Mouse (Mus musculus) liver, adult 2 months (tissue): Measurements from ENCODE around the gene CK137956. TPM values are rescaled to one million over a fixed set of nuclear protein-coding genes. Genes with fewer than 3 reads are reported as not detected.

Experiments
- DNase-seq: peaks from one replicate; pipeline ENCODE4 v3.0.0-alpha.2; 2011; ENCODE audit warnings: low read depth, low spot score; ENCODE audit errors: extremely low read depth
- H3K27ac ChIP-seq: fragments of 200-500 bp; replicated peaks from 2 replicates; pipeline ENCODE4 v1.5.1; 2012; ENCODE audit warnings: low read depth, mild to moderate bottlenecking, control low read depth, inconsistent platforms, low read length; ENCODE audit not compliant: insufficient read depth
- H3K27me3 ChIP-seq: fragments of 200-500 bp; 2 replicates; pipeline ENCODE4 v1.6.1; 2012; ENCODE audit warnings: mild to moderate bottlenecking, moderate library complexity, low read length, inconsistent platforms; ENCODE audit not compliant: control insufficient read depth, insufficient read depth
- H3K36me3 ChIP-seq: fragments of 200-500 bp; 2 replicates; pipeline ENCODE4 v1.6.1; 2012; ENCODE audit warnings: low read length, inconsistent platforms; ENCODE audit not compliant: control insufficient read depth, insufficient read depth
- H3K4me1 ChIP-seq: fragments of 200-500 bp; 2 replicates; pipeline ENCODE4 v1.6.1; 2011; ENCODE audit warnings: low read length; ENCODE audit not compliant: control insufficient read depth, insufficient read depth
- H3K4me3 ChIP-seq: fragments of 200-500 bp; 2 replicates; pipeline ENCODE4 v1.5.1; 2011; ENCODE audit warnings: low read depth, mild to moderate bottlenecking, control low read depth, low read length, moderate library complexity; ENCODE audit not compliant: insufficient read depth
- H3K79me2 ChIP-seq: fragments of 200-500 bp; 2 replicates; pipeline ENCODE4 v1.6.1; 2012; ENCODE audit warnings: inconsistent platforms, mild to moderate bottlenecking, low read length, moderate library complexity; ENCODE audit not compliant: control insufficient read depth, insufficient read depth
- H3K9ac ChIP-seq: fragments of 200-500 bp; 2 replicates; pipeline ENCODE4 v1.6.1; 2012; ENCODE audit warnings: low read depth, mild to moderate bottlenecking, control low read depth, inconsistent platforms, low read length
- CTCF ChIP-seq: fragments of 200-500 bp; IDR thresholded peaks from 2 replicates; pipeline ENCODE4 v1.5.1; 2011; ENCODE audit warnings: low read depth, low read length, control low read depth
- POLR2A ChIP-seq: fragments of 200-500 bp; IDR thresholded peaks from 2 replicates; pipeline ENCODE4 v1.6.1; 2011; ENCODE audit warnings: low read length, control low read depth; ENCODE audit not compliant: insufficient read depth; ENCODE audit errors: extremely low read depth
- WGBS: fragments of 180-500 bp; shearing (Covaris S2); methylation state at CpG from one replicate; pipeline ENCODE4 v1.1.7; 2018; 5-methylcytosine and 5-hydroxymethylcytosine counted together
- polyA plus RNA-seq: library from polyadenylated mRNA; depleted of rRNA; stranded (reverse); fragments of >200 nt; gene quantifications from 2 replicates; pipeline ENCODE4 v1.2.3, GENCODE M21; 2012
- total RNA-seq: library from RNA; depleted of rRNA; stranded (reverse); fragments of >200 nt; gene quantifications from 2 replicates; pipeline ENCODE4 v1.2.3, GENCODE M21; 2014

Gene CK137956
- total and polyA plus RNA-seq, 2 experiments: not detected

DNA sequence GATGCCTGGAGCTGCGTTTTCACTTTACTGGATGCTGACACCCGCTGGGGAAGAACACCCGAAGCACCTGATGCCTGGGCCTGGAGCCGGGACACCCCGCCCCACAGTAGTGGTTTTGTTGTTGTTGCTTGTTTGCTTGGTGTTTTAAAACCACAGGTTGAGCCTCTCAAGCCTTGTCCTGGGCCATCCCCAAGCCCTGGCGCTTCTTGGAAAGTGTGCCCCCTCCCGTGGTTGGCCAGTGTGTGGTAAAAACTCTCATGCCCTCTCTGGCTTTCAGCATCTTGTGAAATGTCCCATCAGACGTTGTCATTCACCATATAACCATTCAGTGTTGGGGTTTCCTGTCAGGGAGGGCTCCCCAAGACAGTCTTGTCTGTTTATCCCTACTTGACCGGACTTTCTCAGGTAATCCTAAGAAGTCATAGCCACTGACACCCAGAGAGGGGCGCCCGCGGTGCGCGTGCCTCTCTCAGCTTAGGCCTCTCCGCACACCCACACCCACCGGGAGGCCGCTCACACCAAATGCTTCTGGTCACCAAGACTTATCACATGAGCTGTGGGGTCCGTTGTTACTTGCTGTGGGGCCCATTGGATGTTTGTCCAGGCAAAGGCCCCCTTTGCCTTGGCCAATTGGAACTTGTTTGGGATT lies 18.7 kb upstream of the CK137956 start:
- DNase-seq: no peak
- TF ChIP-seq CTCF (no peak), POLR2A (no peak)
- WGBS: 12% methylated on average over 18 of the region's 18 CpGs
- Histone ChIP-seq H3K79me2 (no peaks in the 10 kb centered on the region), H3K4me1 (no peaks in the 10 kb centered on the region), H3K36me3 (no peaks in the 10 kb centered on the region), H3K9ac (no peak overlapping the region), H3K27me3 (peaks cover 19% of the 10 kb centered on the region), H3K4me3 (no peak overlapping the region), H3K27ac (no peak overlapping the region)

DNA sequence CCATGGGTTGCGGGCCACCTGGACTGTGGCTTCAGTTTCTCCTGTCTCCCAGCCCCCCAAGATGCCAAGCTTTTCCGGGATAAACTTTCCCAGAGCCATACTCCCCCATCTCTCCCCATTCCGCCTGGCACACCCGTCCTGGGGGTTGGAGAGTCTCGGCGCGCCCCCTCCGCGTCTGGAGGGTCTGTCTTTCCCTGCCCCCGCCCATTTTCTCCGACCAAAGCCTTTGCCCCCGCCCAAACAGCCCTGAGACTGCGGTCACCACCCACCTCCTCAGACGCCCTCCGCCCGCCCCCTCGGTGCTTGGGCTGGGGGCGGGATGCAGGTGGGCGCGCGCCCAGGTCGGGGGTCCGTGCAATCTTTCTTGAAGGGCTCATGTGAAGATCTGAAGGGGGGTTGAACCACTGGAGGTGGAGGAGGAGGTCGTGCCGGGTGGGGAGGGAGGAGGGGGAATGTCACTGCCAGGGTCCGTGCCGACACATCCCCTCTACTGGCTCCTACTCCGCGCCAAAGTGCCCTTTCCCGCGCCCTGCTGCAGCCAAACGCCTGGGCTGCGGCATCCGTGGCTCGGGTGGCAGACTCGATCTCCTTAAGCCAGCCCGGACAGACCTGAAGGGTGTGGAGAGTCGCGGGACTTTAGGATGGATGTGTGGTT lies 17.9 kb upstream of the CK137956 start:
- no peaks in the 10 kb centered on the region for H3K4me1 ChIP-seq
- 4% methylated on average over 38 of the region's 39 CpGs for WGBS
- no peaks in the 10 kb centered on the region for H3K79me2 ChIP-seq
- no peak overlapping the region for H3K9ac ChIP-seq
- no peak overlapping the region for H3K4me3 ChIP-seq
- no peaks in the 10 kb centered on the region for H3K36me3 ChIP-seq
- H3K27me3 ChIP-seq: peaks cover 19% of the 10 kb centered on the region
- TF ChIP-seq CTCF: no peak
- TF ChIP-seq POLR2A: no peak
- no peak for DNase-seq
- H3K27ac ChIP-seq: no peak overlapping the region

DNA sequence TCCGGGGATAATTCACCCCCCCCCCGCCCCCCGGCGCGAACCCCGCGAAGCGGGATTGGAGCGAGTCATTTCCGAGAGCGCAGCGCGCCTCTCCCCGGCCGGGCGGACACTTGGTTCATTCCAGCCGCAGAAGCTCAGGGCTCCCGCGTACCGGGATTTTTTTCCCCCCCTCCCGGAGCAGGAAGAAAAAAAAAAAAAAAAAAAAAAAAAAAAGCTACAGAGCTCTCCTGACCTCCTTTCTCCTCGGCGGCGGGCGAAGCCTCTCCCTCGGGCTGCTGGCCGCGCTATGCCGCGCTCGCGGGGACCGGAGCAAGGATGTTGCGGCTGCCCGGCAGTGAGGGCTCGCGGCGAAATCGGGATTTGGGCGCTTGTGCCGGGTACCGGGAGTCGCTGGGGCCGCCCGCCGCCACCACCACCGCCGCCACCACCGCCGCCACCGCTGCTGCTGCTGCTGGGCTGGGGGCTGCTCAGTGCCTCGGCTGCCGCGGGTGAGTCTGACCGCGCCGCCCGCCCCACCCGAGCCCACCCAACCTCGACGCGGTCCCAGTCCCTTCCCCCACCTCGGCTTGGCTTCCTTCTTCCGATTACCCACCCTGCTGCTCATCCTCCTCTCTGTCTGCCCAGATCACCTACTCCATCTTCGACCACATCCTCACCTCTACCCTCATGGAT lies 17.2 kb upstream of the CK137956 start, which contains the start of gene Csmd2:
TSS of gene Csmd2 (plus strand) at position 74 of the 672 bp plus-strand sequence.
- no peak for TF ChIP-seq CTCF
- no peak for TF ChIP-seq POLR2A
- DNase-seq: no peak
- Histone ChIP-seq H3K79me2 (no peaks in the 10 kb centered on the region), H3K27me3 (peaks cover 19% of the 10 kb centered on the region), H3K36me3 (no peaks in the 10 kb centered on the region), H3K9ac (no peak within 1 kb of the TSS), H3K27ac (no peak within 1 kb of the TSS), H3K4me1 (no peaks in the 10 kb centered on the region), H3K4me3 (no peak within 1 kb of the TSS)
- under 1% methylated on average over 55 of the region's 65 CpGs for WGBS

DNA sequence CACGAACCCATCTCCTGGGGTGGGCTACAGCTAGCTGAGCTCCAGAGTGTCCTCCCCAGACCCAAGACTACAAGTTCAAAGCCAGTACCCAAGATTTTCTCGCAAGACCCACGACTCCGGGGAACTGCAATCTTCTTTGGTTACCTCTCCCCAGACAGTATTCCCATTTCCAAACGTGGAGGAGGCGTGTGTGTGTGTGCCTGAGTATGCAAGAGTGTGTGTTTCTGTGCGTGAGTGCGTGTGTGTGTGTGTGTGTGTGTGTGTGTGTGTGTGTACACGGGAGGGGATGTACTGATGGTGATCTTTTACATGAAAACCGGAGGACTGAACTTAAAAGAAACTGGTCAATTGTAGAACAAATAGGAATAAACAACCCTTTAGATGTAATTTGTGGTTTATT lies 16.5 kb upstream of the CK137956 start:
- Histone ChIP-seq H3K36me3 (no peaks in the 10 kb centered on the region), H3K79me2 (no peaks in the 10 kb centered on the region), H3K4me1 (no peaks in the 10 kb centered on the region), H3K9ac (no peak overlapping the region), H3K27me3 (peaks cover 19% of the 10 kb centered on the region), H3K4me3 (no peak overlapping the region), H3K27ac (no peak overlapping the region)
- no peak for DNase-seq
- 12% methylated on average over 10 of the region's 10 CpGs for WGBS
- no peak for TF ChIP-seq POLR2A
- no peak for TF ChIP-seq CTCF

DNA sequence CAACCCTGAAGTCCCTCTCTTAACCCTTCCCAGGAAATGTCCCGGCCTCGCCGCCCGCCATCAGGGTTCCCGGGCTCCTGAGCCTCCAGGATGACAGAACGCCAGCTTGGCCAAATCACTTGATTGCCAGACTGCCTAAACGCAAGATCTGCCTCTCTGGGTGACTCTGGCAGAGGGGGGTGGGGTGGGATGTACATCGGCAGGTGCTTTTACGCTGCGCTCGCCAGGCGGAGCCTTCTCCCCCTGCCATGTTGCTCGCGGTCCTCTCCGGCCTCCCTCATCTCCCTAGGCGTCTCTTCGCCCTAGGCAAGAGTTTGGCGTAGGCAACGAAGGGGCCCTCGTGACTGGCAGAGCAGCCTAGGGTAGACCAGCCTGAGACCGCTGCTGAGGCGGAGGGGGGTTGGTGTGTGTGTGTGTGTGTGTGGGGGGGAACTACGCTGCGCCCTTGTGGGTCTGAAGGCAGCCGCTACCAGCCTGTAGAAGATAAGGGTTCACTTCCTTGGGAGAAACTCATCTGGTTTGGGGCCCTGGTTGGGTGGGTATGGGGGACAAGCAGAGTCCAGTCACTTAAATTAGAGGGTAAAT lies 15.8 kb upstream of the CK137956 start:
- Histone ChIP-seq H3K27ac (no peak overlapping the region), H3K4me3 (no peak overlapping the region), H3K79me2 (no peaks in the 10 kb centered on the region), H3K36me3 (no peaks in the 10 kb centered on the region), H3K9ac (no peak overlapping the region), H3K4me1 (no peaks in the 10 kb centered on the region), H3K27me3 (peaks cover 19% of the 10 kb centered on the region)
- DNase-seq: no peak
- TF ChIP-seq CTCF: no peak
- WGBS: 6% methylated on average over 25 of the region's 25 CpGs

DNA sequence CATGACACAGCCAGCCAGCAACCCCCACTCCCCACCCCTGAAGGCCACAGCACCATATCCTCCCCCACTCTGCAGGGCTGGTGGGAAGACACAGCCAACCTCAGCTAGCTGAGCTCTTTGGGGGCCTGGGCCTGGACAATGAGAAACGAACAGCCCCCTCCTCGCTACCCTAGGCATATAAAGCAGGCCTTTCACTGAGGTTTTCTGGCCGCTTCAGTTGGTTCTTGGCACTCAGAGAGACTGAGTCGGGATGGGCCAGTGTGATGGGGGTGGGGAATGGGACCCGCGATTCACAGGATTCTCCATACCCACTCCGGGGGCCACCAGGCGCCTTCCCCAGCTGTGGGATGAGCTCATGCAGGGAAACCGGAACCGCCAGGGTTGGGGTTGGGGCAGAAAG lies 15.1 kb upstream of the CK137956 start:
- Histone ChIP-seq H3K4me1 (no peaks in the 10 kb centered on the region), H3K9ac (no peak overlapping the region), H3K36me3 (no peaks in the 10 kb centered on the region), H3K4me3 (no peak overlapping the region), H3K79me2 (no peaks in the 10 kb centered on the region), H3K27me3 (peaks cover 19% of the 10 kb centered on the region), H3K27ac (no peak overlapping the region)
- DNase-seq: no peak
- 25% methylated on average over 10 of the region's 10 CpGs for WGBS
- TF ChIP-seq POLR2A: no peak
- no peak for TF ChIP-seq CTCF
